Mouse (Mus musculus) lung, adult 18-20 months (tissue): Measurements from ENCODE around the gene Mbd6.

Source experiments
- DNase-seq, 2 experiments: peaks; one replicate each; pipeline ENCODE4 v3.0.0; 2022; ENCODE audit warnings: mixed read lengths in 2 of 2

Gene Mbd6

DNA sequence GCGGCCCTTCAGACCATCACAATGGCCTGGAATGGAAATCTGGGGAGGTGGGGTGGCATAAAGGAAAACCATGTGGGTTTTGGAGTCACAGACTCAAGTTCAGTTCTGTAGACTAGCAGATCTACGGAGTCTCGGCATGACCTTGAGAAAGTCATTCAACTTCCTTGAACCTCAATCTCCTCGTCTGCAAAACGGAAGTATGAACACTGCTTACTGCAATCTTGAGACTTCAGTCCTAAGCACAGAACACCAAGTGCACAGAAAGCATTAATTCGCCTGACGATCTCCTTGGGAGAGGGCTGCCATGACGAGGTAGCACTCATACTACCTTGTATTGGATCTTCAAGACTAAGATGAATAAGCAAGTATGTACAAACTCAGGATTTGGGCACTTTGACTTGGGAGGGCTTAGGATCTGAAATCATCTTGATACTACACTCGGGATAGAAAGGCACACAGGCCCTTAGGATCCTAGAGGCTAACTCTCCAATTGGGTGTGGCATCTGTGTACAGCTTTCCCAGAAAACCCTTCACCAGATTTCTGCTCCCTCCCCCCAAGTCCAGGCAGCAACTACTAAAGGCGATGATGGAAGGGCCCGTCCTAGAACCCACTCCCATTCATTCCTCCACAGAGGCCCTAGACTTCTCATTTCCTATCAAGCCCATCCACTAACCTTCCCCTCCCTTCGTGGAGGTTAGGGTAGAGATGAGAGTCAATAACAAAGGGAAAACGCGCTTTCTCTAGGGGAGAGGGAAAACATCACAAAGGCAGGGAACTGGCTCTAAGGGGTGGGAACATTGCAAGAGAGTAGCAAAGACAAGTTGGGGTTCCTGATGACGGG, 26.9 kb downstream of the Mbd6 start:
- DNase-seq: no peak

DNA sequence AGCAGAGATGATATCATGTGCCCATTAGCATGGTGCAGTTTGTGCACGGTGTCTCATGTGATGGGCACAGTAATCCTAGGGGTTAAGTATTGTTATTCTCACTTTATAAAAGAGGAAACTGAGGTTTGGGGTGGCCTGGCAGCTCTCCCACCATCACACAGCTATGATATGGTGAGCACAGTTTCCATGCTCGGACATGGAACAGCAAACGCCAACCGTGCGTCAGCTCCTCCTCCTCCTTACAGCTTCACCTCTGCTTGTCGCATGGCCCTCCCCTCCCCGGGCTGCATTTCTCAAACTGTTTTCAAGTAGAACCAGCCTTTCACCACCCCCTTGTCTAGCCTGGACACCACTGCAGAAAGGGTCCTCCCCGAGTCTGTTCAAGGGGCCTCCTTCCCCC, 30.3 kb downstream of the Mbd6 start:
- no peak for DNase-seq

DNA sequence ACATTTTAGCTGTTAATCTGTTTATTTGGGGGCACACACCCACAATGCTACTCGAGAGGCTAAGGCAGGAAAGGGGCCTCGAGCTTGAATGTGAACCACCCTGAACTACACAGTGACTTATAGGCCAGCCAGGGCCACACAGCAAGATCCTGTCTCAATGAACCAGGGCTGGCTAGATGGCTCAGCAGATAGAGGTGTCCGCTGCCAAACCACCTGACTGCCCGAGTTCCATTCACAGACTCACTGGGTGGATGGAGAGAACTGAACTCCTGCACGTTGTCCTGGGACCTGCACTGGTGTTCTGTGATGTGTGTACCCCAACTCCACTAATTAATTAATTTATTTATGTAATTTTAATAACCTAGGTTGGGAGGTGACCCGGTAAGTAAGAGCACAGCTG, 31.0 kb downstream of the Mbd6 start:
- DNase-seq: no peak

DNA sequence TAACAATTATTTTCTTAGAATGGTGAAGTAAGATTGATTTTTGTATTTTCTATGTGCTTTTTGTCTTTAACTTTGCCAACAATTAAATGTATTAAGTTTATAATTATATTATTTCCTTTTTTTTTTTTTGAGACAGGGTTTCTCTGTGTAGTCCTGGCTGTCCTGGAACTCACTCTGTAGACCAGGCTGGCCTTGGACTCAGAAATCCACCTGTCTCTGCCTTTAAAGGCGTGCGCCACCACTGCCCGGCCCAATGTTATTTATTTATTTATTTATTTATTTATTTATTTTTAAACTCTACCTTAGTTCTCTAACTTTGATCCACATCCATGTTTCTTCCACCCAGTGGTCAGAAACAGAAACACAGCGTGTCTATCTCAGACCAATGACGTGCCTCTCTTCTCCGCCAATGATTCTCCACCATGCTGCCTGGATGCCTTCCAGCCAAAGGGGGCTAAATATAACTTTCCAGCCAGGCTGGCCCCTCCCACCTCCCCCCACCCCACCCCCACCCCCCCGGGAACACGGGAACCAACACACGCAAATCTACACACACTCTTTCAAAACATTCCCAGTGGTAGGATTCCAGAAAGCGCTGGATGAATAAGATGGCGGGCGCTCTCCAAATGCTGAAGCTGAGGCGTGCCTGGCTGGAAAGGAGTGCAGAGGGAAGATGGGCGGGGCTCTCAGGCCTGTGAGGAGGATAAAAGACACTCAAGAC, 33.0 kb downstream of the Mbd6 start:
- peak; percentile 24 to 48 for DNase-seq

DNA sequence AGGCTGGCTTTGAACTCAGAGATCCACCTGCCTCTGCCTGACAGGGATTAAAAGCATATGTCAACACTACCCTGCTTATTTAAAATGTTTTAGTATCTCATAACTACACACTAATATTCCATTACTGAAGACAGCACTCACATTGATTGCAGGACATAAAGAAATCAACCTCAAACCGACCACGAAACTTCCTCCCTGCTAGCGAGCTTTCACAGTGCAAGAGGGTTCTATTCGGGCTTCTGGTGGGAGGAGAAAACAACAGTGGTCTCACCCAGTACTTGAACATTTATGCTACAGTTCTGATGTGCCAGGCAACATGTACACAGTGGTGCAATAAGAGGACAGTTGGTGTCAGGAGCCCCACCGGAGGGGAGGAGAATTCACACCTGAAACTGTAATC, 38.0 kb downstream of the Mbd6 start:
- no peak for DNase-seq

DNA sequence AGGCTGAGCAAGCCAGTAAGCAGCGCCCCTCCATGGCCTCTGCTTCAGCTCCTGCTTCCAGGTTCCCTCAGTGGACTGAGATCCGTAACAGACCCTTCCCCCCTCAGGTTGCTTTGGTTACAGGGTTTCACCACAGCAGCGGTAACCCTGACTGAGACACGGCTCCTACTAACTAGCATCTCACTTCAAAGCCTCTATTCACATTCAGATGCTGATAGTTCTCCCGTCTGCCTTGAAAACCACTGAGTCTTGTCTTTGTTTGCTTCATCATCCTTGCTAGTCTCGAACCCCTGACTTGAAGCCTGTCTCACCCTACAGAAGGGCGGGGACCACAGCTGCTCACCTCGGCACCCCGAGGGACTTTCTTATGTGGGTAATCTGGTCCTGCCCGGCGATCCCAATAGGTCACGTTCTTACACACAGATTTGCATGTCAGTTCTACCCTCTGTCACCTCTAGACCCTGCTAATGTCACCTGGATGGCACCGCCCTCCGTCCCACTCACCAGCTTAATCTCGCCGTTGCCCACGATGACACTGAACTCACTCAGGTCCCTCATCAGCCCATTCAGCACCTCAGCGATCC, 50.5 kb downstream of the Mbd6 start:
- DNase-seq: no peak

DNA sequence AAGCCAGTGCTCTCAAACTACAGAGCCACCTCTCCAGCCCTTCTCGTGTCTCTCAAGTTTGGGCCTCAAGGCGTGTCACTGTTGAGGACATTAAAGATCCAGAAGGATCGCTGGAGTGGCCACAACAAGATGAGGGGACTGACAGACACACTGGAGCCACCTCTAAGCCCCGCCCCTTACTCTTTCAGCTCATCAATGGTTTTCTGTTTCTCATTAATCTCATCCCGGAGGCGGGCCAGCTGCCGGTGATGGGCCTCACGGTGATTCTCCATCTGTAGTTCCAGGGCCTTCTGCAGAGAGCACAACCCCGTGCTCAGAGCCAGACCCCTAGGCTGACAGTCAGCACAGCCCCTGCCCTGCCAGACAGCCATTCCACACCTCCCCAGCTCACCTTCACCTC, 52.3 kb downstream of the Mbd6 start:
- DNase-seq: no peak

DNA sequence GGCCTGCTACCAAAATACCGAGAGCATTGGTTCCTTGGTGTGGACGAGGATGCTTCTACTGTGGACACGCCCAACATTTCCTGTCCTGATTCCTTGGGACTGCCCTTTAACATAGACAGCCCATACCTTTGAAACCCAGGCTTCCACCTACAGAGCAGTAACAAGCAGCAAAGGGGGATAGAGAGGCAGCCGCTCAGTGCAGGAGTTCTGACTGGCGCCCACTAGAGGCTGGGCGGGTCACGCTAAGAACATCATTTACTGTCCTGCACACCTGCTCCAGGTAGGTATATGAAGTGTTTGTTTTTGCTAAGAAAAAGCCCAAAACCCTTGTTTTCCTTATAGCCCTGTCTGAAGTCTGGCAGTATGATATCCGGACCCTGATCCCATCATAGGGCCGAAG, 55.7 kb downstream of the Mbd6 start:
- no peak for DNase-seq
